Mouse (Mus musculus) liver, postnatal 0 days (tissue): ENCODE data around the gene Gpn3.

Experiments used
- CTCF ChIP-seq: sonication (generic); IDR thresholded peaks from 2 replicates; pipeline ENCODE4 v1.5.1; 2016; ENCODE audit warnings: antibody characterized with exemption, low read depth
- EP300 ChIP-seq: IDR thresholded peaks from 2 replicates; pipeline ENCODE4 v1.6.1; 2016; ENCODE audit warnings: antibody characterized with exemption, low read depth, mild to moderate bottlenecking

DNA sequence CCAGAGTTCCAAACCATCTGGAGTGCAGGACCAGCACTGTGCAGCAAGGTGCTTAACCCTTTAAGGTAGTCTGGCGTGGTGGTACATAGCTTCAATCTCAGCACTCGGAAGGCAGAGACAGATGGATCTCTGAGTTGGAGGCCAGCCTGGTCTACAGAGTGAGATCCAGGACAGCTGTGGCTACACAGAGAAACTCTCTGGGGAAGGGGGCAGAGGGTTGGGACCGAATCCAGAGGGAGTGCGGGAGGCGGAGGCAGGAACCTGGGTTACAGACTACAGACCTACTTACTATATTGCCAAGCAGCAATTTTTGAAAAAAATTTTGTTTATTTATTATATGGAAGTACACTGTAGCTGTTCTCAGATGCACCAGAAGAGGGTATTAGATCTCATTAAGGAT lies 42.7 kb downstream of the Gpn3 start:
- no peak for TF ChIP-seq CTCF
- no peak for TF ChIP-seq EP300
